Mouse (Mus musculus): ENCODE measurements around the gene Engase.

DNA sequence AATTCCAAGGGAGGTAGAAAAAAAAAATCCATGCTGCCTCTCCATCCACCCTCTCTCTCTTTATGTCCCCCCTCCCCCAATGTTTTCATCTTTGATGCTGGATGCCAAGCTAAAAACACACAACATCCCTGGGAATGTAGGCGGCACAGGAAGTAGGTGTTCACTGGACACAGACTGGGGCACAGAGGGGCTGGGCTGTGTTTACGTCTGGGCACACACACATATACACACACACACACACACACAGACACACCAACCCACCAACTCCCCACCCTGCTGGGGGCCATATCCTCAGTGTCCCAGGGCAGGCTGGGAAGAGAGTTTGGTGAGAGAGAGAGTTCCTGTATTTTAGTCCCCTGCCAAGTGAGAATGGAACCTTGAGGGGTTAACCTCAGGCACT, 16.8 kb downstream of the Engase start:
- TF ChIP-seq CTCF (IDR thresholded peaks at IDR 0.05; ENCODE audit: low read depth, low read length) = no peak
- TF ChIP-seq POLR2A (IDR thresholded peaks at IDR 0.05; ENCODE audit: borderline replicate concordance, low read depth, low read length) = no peak

Data from bone marrow macrophage, adult 2 months (primary cell).